Mouse (Mus musculus): ENCODE measurements around the gene Fam107b. TPM values are rescaled to one million over a fixed set of nuclear protein-coding genes. Genes with fewer than 3 reads are reported as not detected.

Gene Fam107b
- polyA plus RNA-seq (2015; fragmentation: Nextera tagmentation; extraction: Ambion mirVana): 24.3 and 25.1 TPM in 2 replicates

GRCm38 (mm10) chr2:3570186-3570585 is at the start of gene Fam107b:
Fam107b (plus strand) TSS chr2:3570488.
- Histone ChIP-seq H3K27me3 (replicated peaks) (no peaks in the 10 kb centered on the region), H3K9me3 (no peaks in the 10 kb centered on the region), H3K9ac (no peak within 1 kb of the TSS), H3K27ac (replicated peaks) (no peak within 1 kb of the TSS), H3K4me2 (no peak within 1 kb of the TSS), H3K36me3 (no peaks in the 10 kb centered on the region), H3K4me3 (no peak within 1 kb of the TSS), H3K4me1 (no peaks in the 10 kb centered on the region)
- 60% methylated on average over 12 of the region's 12 CpGs for WGBS
- ATAC-seq (ENCODE audit: extremely low read depth, insufficient number of reproducible peaks, low FRiP score, low TSS enrichment): no peak

- H3K9ac ChIP-seq: no peak overlapping the region
- 74% methylated on average over 4 of the region's 4 CpGs for WGBS
Observed at GRCm38 (mm10) chr2:3522558-3522957, 47.7 kb upstream of the Fam107b start.

GRCm38 (mm10) chr2:3526288-3526687 is 44.0 kb upstream of the Fam107b start:
- no peak overlapping the region for H3K27ac ChIP-seq (replicated peaks)
- H3K27me3 ChIP-seq (replicated peaks): no peaks in the 10 kb centered on the region
- H3K9me3 ChIP-seq: no peaks in the 10 kb centered on the region
- no peak overlapping the region for H3K4me2 ChIP-seq
- no peak for ATAC-seq (ENCODE audit: extremely low read depth, insufficient number of reproducible peaks, low FRiP score, low TSS enrichment)
- H3K36me3 ChIP-seq: no peaks in the 10 kb centered on the region
- no peak overlapping the region for H3K9ac ChIP-seq
- WGBS: 71% methylated on average over 6 of the region's 6 CpGs
- H3K4me3 ChIP-seq: no peak overlapping the region
- no peaks in the 10 kb centered on the region for H3K4me1 ChIP-seq

More at GRCm38 (mm10) chr2:3522558-3522957, 47.7 kb upstream of the Fam107b start:
- H3K4me1 ChIP-seq: no peaks in the 10 kb centered on the region
- no peak for ATAC-seq (ENCODE audit: extremely low read depth, insufficient number of reproducible peaks, low FRiP score, low TSS enrichment)
- H3K9me3 ChIP-seq: no peaks in the 10 kb centered on the region
- H3K36me3 ChIP-seq: no peaks in the 10 kb centered on the region
- H3K4me2 ChIP-seq: no peak overlapping the region
- no peaks in the 10 kb centered on the region for H3K27me3 ChIP-seq (replicated peaks)
- no peak overlapping the region for H3K27ac ChIP-seq (replicated peaks)
- no peak overlapping the region for H3K4me3 ChIP-seq

GRCm38 (mm10) chr2:3541307-3542079 is 28.8 kb upstream of the Fam107b start:
- no peak overlapping the region for H3K27ac ChIP-seq (replicated peaks)
- H3K4me3 ChIP-seq: no peak overlapping the region
- H3K4me2 ChIP-seq: no peak overlapping the region
- H3K27me3 ChIP-seq (replicated peaks): no peaks in the 10 kb centered on the region
- no peak overlapping the region for H3K9ac ChIP-seq
- H3K9me3 ChIP-seq: no peaks in the 10 kb centered on the region
- H3K36me3 ChIP-seq: no peaks in the 10 kb centered on the region
- ATAC-seq (ENCODE audit: extremely low read depth, insufficient number of reproducible peaks, low FRiP score, low TSS enrichment): no peak
- 59% methylated on average over 9 of the region's 9 CpGs for WGBS
- H3K4me1 ChIP-seq: peaks cover 7% of the 10 kb centered on the region

- H3K27ac ChIP-seq (replicated peaks): no peak overlapping the region
- H3K9ac ChIP-seq: no peak overlapping the region
- ATAC-seq (ENCODE audit: extremely low read depth, insufficient number of reproducible peaks, low FRiP score, low TSS enrichment): no peak
- 40% methylated on average over 2 of the region's 2 CpGs for WGBS
- H3K4me2 ChIP-seq: no peak overlapping the region
- H3K36me3 ChIP-seq: no peaks in the 10 kb centered on the region
- no peaks in the 10 kb centered on the region for H3K27me3 ChIP-seq (replicated peaks)
- 0 out of 2 replicates have a peak, but pooled peaks cover 4% of the 10 kb centered on the region for H3K9me3 ChIP-seq
- no peak overlapping the region for H3K4me3 ChIP-seq
- peaks cover 7% of the 10 kb centered on the region for H3K4me1 ChIP-seq
Observed at GRCm38 (mm10) chr2:3546055-3546454, 24.2 kb upstream of the Fam107b start.

- H3K36me3 ChIP-seq: no peaks in the 10 kb centered on the region
- ATAC-seq (ENCODE audit: extremely low read depth, insufficient number of reproducible peaks, low FRiP score, low TSS enrichment): no peak
- WGBS: 1% methylated on average over 4 of the region's 4 CpGs
- peaks cover 7% of the 10 kb centered on the region for H3K4me1 ChIP-seq
- H3K4me3 ChIP-seq: no peak overlapping the region
- H3K27me3 ChIP-seq (replicated peaks): no peaks in the 10 kb centered on the region
- H3K9ac ChIP-seq: no peak overlapping the region
- H3K4me2 ChIP-seq: no peak overlapping the region
- no peak overlapping the region for H3K27ac ChIP-seq (replicated peaks)
- 0 out of 2 replicates have a peak, but pooled peaks cover 7% of the 10 kb centered on the region for H3K9me3 ChIP-seq
Observed at GRCm38 (mm10) chr2:3546588-3546987, 23.7 kb upstream of the Fam107b start.

GRCm38 (mm10) chr2:3570606-3571005 is 318 bp downstream of the Fam107b start:
- ATAC-seq (ENCODE audit: extremely low read depth, insufficient number of reproducible peaks, low FRiP score, low TSS enrichment): no peak
- Histone ChIP-seq H3K9me3 (no peaks in the 10 kb centered on the region), H3K4me2 (no peak overlapping the region), H3K4me1 (no peaks in the 10 kb centered on the region), H3K27ac (replicated peaks) (no peak overlapping the region), H3K9ac (no peak overlapping the region), H3K36me3 (no peaks in the 10 kb centered on the region), H3K4me3 (no peak overlapping the region), H3K27me3 (replicated peaks) (no peaks in the 10 kb centered on the region)
- 74% methylated on average over 11 of the region's 11 CpGs for WGBS

- no peak overlapping the region for H3K9ac ChIP-seq
- H3K36me3 ChIP-seq: no peaks in the 10 kb centered on the region
- H3K4me3 ChIP-seq: no peak overlapping the region
- no peaks in the 10 kb centered on the region for H3K27me3 ChIP-seq (replicated peaks)
- H3K27ac ChIP-seq (replicated peaks): no peak overlapping the region
- H3K4me2 ChIP-seq: no peak overlapping the region
- no peaks in the 10 kb centered on the region for H3K9me3 ChIP-seq
- ATAC-seq (ENCODE audit: extremely low read depth, insufficient number of reproducible peaks, low FRiP score, low TSS enrichment): no peak
- 72% methylated on average over 7 of the region's 7 CpGs for WGBS
- peaks cover 8% of the 10 kb centered on the region; the same call in 1 of the 2 replicates for H3K4me1 ChIP-seq
Observed at GRCm38 (mm10) chr2:3573883-3574282, 3.6 kb downstream of the Fam107b start.

GRCm38 (mm10) chr2:3575140-3575539 is 4.9 kb downstream of the Fam107b start:
- WGBS: 81% methylated on average over 1 of the region's 1 CpGs
- Histone ChIP-seq H3K27ac (replicated peaks) (no peak overlapping the region), H3K4me3 (no peak overlapping the region), H3K9me3 (no peaks in the 10 kb centered on the region), H3K4me1 (peaks cover 10% of the 10 kb centered on the region; the same call in 1 of the 2 replicates), H3K36me3 (no peaks in the 10 kb centered on the region), H3K9ac (no peak overlapping the region), H3K27me3 (replicated peaks) (no peaks in the 10 kb centered on the region), H3K4me2 (no peak overlapping the region)
- no peak for ATAC-seq (ENCODE audit: extremely low read depth, insufficient number of reproducible peaks, low FRiP score, low TSS enrichment)

- H3K9ac ChIP-seq: no peak overlapping the region
- ATAC-seq (ENCODE audit: extremely low read depth, insufficient number of reproducible peaks, low FRiP score, low TSS enrichment): no peak
- peaks cover 10% of the 10 kb centered on the region; the same call in 1 of the 2 replicates for H3K4me1 ChIP-seq
- no peaks in the 10 kb centered on the region for H3K36me3 ChIP-seq
- WGBS: 72% methylated on average over 1 of the region's 1 CpGs
- no peak overlapping the region for H3K4me3 ChIP-seq
- peak overlapping the region; percentile 54; the same call in 1 of the 2 replicates for H3K27ac ChIP-seq (replicated peaks)
- H3K4me2 ChIP-seq: no peak overlapping the region
- no peaks in the 10 kb centered on the region for H3K27me3 ChIP-seq (replicated peaks)
- no peaks in the 10 kb centered on the region for H3K9me3 ChIP-seq
Observed at GRCm38 (mm10) chr2:3576346-3576745, 6.1 kb downstream of the Fam107b start.

GRCm38 (mm10) chr2:3577216-3577615 is 6.9 kb downstream of the Fam107b start:
- Histone ChIP-seq H3K27ac (replicated peaks) (no peak overlapping the region), H3K36me3 (no peaks in the 10 kb centered on the region), H3K4me1 (peaks cover 10% of the 10 kb centered on the region; the same call in 1 of the 2 replicates), H3K4me3 (no peak overlapping the region), H3K27me3 (replicated peaks) (no peaks in the 10 kb centered on the region), H3K4me2 (no peak overlapping the region), H3K9ac (no peak overlapping the region), H3K9me3 (no peaks in the 10 kb centered on the region)
- WGBS: 33% methylated on average over 1 of the region's 1 CpGs
- ATAC-seq (ENCODE audit: extremely low read depth, insufficient number of reproducible peaks, low FRiP score, low TSS enrichment): no peak

Measured in heart, embryonic 13.5 days (tissue).